Mouse (Mus musculus) stomach, embryonic 15.5 days (tissue): Measurements from ENCODE around the gene Mast1. TPM values are rescaled to one million over a fixed set of nuclear protein-coding genes. Genes with fewer than 3 reads are reported as not detected.

ENCODE experiments used
- ATAC-seq: fragments of 200-750 bp; cut with Nextera tagmentation; 2 replicates; pipeline ENCODE4 v1.8.0; 2017; ENCODE audit warnings: low read depth, moderate number of reproducible peaks, moderate TSS enrichment; ENCODE audit not compliant: insufficient read depth, low FRiP score
- H3K27ac ChIP-seq: fragments of 300-500 bp; sonication (generic); 2 replicates; pipeline ENCODE4 v1.5.1; 2015; ENCODE audit warnings: mild to moderate bottlenecking, inconsistent platforms
- H3K27me3 ChIP-seq: fragments of 300-500 bp; sonication (generic); replicated peaks from 2 replicates; pipeline ENCODE4 v1.6.1; 2015; ENCODE audit warnings: inconsistent platforms
- H3K36me3 ChIP-seq: fragments of 300-500 bp; sonication (generic); 2 replicates; pipeline ENCODE4 v1.6.1; 2015; ENCODE audit warnings: inconsistent platforms
- H3K4me1 ChIP-seq: fragments of 300-500 bp; sonication (generic); 2 replicates; pipeline ENCODE4 v1.6.1; 2015; ENCODE audit warnings: inconsistent platforms
- H3K4me2 ChIP-seq: fragments of 300-500 bp; sonication (generic); 2 replicates; pipeline ENCODE4 v1.6.1; 2015; ENCODE audit warnings: mild to moderate bottlenecking, inconsistent platforms
- H3K4me3 ChIP-seq: fragments of 300-500 bp; sonication (generic); replicated peaks from 2 replicates; pipeline ENCODE4 v1.5.1; 2015; ENCODE audit warnings: inconsistent platforms
- H3K9ac ChIP-seq: fragments of 300-500 bp; sonication (generic); 2 replicates; pipeline ENCODE4 v1.6.1; 2015; ENCODE audit warnings: inconsistent platforms
- H3K9me3 ChIP-seq: fragments of 300-500 bp; sonication (generic); 2 replicates; pipeline ENCODE4 v1.6.1; 2016; ENCODE audit warnings: inconsistent platforms
- WGBS: fragments of 180-500 bp; shearing (Covaris S2); methylation state at CpG from one replicate; pipeline ENCODE4 v1.1.7; 2015; 5-methylcytosine and 5-hydroxymethylcytosine counted together
- polyA plus RNA-seq: library from polyadenylated mRNA; unstranded; fragments of >200 nt; fragmentation: Nextera tagmentation; extraction: Ambion mirVana; gene quantifications from 2 replicates; pipeline ENCODE4 v1.2.1, GENCODE M21; 2015

The Mast1 gene
- polyA plus RNA-seq, 1 experiment from 2014 or later: 2.2 TPM

DNA sequence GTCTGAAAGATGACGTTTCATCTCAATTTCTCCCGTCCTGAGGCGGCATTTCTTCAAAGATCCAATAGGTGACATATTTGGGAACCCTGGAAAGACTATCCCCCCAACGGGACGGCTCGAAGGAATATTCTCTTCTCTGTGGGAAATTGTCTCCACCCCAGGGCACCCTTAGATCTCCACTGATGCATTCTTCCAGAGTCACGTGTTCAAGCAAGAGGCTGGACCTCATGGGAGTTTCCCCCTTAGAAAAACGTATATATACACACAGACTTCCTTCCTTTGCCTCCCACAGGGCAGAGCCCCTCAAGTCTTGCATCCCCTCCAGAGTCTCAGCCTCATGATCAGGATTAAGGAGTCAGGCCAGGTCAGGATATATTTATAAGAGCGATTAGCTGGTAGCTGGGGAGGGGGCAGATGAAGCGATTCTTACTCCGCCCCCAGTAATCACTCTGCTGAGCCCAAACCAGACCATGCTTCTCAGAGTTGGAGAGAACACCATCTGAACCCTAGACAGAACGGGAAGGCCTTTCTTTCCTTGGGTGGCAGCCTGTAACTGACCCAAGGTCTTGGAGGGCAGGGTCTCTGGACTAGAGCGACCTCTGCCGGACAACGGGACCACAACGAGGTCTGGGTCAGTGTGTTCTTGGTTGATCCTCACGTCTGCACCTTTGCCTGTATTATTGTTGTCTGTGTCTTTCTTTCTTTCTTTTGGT is 9.5 kb upstream of the Mast1 start, which contains the start of gene Rtbdn:
TSS of gene Rtbdn (plus strand) at position 464 of the 713 bp plus-strand sequence.
- Histone ChIP-seq H3K4me1 (peaks cover 22% of the 10 kb centered on the region), H3K4me2 (peak within 1 kb of the TSS; percentile 82), H3K9me3 (no peaks in the 10 kb centered on the region), H3K36me3 (no peaks in the 10 kb centered on the region), H3K4me3 (peak within 1 kb of the TSS; percentile 42), H3K9ac (no peak within 1 kb of the TSS), H3K27me3 (peaks cover 61% of the 10 kb centered on the region), H3K27ac (no peak within 1 kb of the TSS)
- no peak for ATAC-seq
- 10% methylated on average over 17 of the region's 17 CpGs for WGBS

GRCm38 (mm10) chr8:84945633-84946527 is 8.7 kb upstream of the Mast1 start:
- under 1% methylated on average over 54 of the region's 67 CpGs for WGBS
- no peak; the same call in 1 of the 2 replicates for ATAC-seq
- Histone ChIP-seq H3K27me3 (peaks cover 57% of the 10 kb centered on the region), H3K9me3 (no peaks in the 10 kb centered on the region), H3K36me3 (no peaks in the 10 kb centered on the region), H3K4me3 (peak overlapping the region; percentile 42), H3K4me2 (peak overlapping the region; percentile 82), H3K27ac (no peak overlapping the region), H3K4me1 (peaks cover 22% of the 10 kb centered on the region), H3K9ac (no peak overlapping the region)

DNA sequence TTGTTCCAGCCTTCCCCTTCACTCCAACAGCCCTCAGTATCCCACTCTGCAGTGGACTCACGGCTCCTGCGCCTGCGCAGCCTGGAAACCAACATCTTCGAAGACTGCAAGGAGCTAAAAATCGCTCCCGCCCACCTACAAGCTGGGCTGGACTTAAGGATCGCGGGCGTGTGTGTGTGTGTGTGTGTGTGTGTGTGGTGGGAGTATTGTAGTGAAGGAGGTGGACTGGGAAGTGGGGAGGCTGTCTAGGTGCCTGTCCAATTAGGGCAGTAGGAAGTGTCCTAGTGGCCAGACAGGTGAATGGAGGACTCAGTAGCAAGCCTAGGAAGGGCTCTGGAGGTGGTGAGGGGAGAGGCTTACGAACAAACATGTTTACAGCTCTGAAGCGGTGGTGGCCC is 8.1 kb upstream of the Mast1 start:
- Histone ChIP-seq H3K4me3 (peak overlapping the region; percentile 42; the same call in 1 of the 2 replicates), H3K4me1 (peaks cover 22% of the 10 kb centered on the region), H3K4me2 (peak overlapping the region; percentile 82), H3K27me3 (peaks cover 54% of the 10 kb centered on the region), H3K9ac (no peak overlapping the region), H3K27ac (no peak overlapping the region), H3K36me3 (no peaks in the 10 kb centered on the region), H3K9me3 (no peaks in the 10 kb centered on the region)
- no peak for ATAC-seq
- 4% methylated on average over 11 of the region's 11 CpGs for WGBS

DNA sequence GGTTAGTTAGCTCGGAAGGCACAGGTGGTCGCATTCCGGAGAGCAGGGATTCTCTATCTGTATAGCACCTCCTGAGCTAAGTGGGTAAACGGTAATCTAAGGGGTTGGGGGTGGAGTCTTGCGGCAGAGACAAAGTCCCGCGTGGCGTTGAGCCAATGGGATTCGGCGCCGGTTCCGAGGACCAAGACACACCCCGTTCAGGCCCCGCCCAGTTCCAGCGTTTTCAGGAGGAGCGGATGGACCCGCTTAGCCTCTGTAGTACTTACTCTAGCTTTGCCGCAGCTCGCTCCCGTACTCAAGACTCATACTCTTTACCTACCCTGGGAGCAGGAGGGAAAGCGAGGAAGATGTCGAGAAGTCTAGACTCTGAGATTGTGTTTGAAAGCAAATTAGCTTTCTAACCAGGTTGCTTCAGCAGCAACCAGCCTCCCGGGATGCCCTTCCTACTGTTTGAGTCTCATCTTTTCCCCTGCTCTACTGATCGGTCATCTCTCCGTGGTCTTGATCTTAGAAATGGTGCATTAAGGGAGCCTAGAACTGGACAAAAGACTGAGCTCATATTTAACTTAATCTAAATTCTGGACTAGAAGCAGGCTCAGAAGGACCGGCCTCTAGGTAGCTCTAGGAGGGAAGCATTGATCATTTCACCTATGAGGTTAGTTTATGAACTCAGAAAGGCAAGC is 7.5 kb upstream of the Mast1 start:
- H3K27me3 ChIP-seq: peaks cover 48% of the 10 kb centered on the region
- peak; percentile 58 for ATAC-seq
- WGBS: 3% methylated on average over 26 of the region's 26 CpGs
- 0 out of 2 replicates have a peak overlapping the region, but pooled peaks have one; percentile 5 for H3K4me3 ChIP-seq
- peak overlapping the region; percentile 21; the same call in 1 of the 2 replicates for H3K4me2 ChIP-seq
- no peaks in the 10 kb centered on the region for H3K9me3 ChIP-seq
- H3K36me3 ChIP-seq: no peaks in the 10 kb centered on the region
- H3K9ac ChIP-seq: no peak overlapping the region
- peaks cover 22% of the 10 kb centered on the region for H3K4me1 ChIP-seq
- H3K27ac ChIP-seq: no peak overlapping the region

GRCm38 (mm10) chr8:84943699-84944098 is 6.5 kb upstream of the Mast1 start:
- H3K4me2 ChIP-seq: no peak overlapping the region
- 20% methylated on average over 4 of the region's 4 CpGs for WGBS
- peaks cover 48% of the 10 kb centered on the region for H3K27me3 ChIP-seq
- no peak for ATAC-seq
- no peaks in the 10 kb centered on the region for H3K9me3 ChIP-seq
- no peaks in the 10 kb centered on the region for H3K36me3 ChIP-seq
- H3K9ac ChIP-seq: no peak overlapping the region
- H3K4me3 ChIP-seq: no peak overlapping the region
- peaks cover 22% of the 10 kb centered on the region for H3K4me1 ChIP-seq
- H3K27ac ChIP-seq: no peak overlapping the region

- WGBS: 60% methylated on average over 13 of the region's 13 CpGs
- H3K9me3 ChIP-seq: no peaks in the 10 kb centered on the region
- ATAC-seq: no peak
- H3K4me3 ChIP-seq: peak overlapping the region; percentile 40; the same call in 1 of the 2 replicates
- peak overlapping the region; percentile 77 for H3K4me2 ChIP-seq
- H3K9ac ChIP-seq: no peak overlapping the region
- peaks cover 12% of the 10 kb centered on the region for H3K4me1 ChIP-seq
- no peaks in the 10 kb centered on the region for H3K36me3 ChIP-seq
- H3K27ac ChIP-seq: no peak overlapping the region
- H3K27me3 ChIP-seq: peaks cover 44% of the 10 kb centered on the region
Observed at GRCm38 (mm10) chr8:84937620-84938485, 694 bp upstream of the Mast1 start.

DNA sequence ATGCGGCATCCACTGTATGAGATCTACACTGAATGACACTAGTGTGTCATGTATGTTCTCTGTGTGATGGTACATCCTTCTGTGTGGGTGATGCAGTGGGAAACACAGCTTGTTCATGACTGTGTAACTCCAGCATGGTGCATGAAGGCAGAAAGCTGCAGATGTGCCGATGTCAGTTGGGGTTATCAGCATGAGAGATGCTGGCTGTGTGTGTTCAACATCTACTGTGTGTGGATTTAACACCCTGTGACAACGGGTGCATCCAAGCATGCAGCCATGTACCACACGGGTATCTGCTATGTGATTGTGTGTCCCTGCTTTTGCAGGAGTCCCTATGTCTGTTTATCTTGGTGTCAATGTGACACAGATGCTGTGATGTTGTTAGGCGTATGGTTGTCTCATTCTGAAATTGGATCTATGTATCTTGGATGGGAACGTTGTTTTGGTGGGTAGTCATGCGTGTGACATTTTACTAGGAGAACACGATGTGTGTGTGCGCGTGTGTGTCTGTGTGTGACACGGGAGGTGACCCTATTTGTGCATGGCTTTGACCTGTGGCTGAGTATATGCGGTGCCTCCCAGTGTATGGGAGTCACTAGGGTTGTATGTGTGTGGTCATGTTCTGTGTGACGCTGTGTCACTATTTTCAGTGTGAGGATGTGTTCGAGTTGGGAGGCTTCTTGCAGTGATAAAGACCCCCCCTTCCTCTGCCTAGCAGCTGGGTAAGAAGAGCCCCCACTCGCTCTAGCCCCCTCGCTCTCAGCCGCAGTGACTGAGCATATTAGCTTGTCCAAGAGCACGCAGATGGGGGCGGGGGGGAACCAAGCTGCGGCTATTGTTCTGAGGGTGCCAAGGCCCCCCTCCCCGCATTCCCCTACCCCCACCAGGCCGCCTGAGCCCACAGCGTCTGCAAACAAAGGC is 858 bp downstream of the Mast1 start:
- peaks cover 12% of the 10 kb centered on the region for H3K4me1 ChIP-seq
- peak overlapping the region; percentile 40 for H3K4me3 ChIP-seq
- H3K9ac ChIP-seq: no peak overlapping the region
- no peaks in the 10 kb centered on the region for H3K9me3 ChIP-seq
- peak overlapping the region; percentile 77 for H3K4me2 ChIP-seq
- peaks cover 50% of the 10 kb centered on the region for H3K27me3 ChIP-seq
- H3K27ac ChIP-seq: no peak overlapping the region
- H3K36me3 ChIP-seq: no peaks in the 10 kb centered on the region
- ATAC-seq: no peak
- 24% methylated on average over 23 of the region's 23 CpGs for WGBS

DNA sequence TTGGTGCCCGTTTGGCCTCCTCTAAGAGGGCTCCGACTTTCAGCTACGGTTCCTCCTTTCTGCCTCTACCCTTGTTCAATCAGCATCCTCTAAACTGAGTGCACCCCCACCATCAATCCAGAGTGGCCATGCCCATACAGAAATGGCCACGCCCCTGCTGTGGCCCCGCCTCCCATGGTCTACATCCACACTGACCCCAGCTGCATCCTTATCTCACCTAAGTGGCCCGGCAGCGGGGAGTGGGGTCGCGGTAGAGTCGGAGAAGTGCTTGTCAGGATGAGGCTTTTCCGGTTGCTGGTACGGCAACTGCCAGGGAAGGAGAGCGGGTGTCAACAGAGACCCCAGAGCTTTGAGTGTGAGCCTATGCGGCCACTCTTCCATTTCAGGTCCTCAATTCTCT is 1.7 kb downstream of the Mast1 start:
- H3K27me3 ChIP-seq: peaks cover 56% of the 10 kb centered on the region
- 0 out of 2 replicates have a peak, but pooled peaks have one; percentile 4 for ATAC-seq
- WGBS: 4% methylated on average over 14 of the region's 14 CpGs
- H3K4me3 ChIP-seq: no peak overlapping the region
- no peak overlapping the region for H3K9ac ChIP-seq
- no peak overlapping the region for H3K27ac ChIP-seq
- H3K36me3 ChIP-seq: no peaks in the 10 kb centered on the region
- H3K4me2 ChIP-seq: no peak overlapping the region
- H3K4me1 ChIP-seq: peaks cover 12% of the 10 kb centered on the region
- no peaks in the 10 kb centered on the region for H3K9me3 ChIP-seq

DNA sequence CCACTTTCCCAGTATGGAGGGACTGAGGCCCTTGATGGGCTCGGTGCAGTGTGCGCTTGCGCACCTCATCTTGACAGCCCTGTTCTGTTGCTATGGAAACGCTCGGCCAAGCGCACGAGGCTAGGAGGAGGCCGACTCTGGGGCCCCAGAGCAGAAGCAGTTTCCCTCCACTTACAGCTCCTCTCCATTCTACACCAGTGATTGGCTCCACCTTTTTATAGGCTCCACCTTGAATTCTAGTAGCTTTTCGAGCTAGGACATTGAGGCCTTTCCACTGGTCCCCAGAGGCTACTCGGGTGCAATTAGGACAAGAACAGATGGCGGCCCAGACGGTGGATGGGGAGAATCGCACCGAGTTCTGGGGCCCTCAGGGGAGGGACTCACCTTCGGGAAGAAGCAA is 2.3 kb downstream of the Mast1 start:
- peaks cover 62% of the 10 kb centered on the region for H3K27me3 ChIP-seq
- no peak overlapping the region for H3K27ac ChIP-seq
- H3K9me3 ChIP-seq: no peaks in the 10 kb centered on the region
- H3K4me3 ChIP-seq: no peak overlapping the region
- peaks cover 12% of the 10 kb centered on the region for H3K4me1 ChIP-seq
- no peaks in the 10 kb centered on the region for H3K36me3 ChIP-seq
- H3K4me2 ChIP-seq: 0 out of 2 replicates have a peak overlapping the region, but pooled peaks have one; percentile 1
- no peak; the same call in 1 of the 2 replicates for ATAC-seq
- 2% methylated on average over 15 of the region's 15 CpGs for WGBS
- no peak overlapping the region for H3K9ac ChIP-seq
